Mouse (Mus musculus) megakaryocyte, embryonic 14.5 days (primary cell): ENCODE measurements around the gene Neo1.

Source experiments
- FLI1 ChIP-seq: IDR thresholded peaks from 2 replicates; pipeline ENCODE4 v1.6.1; 2012; ENCODE audit warnings: low read length, inconsistent platforms, mixed read lengths
- GATA1 ChIP-seq: IDR thresholded peaks from 3 replicates; pipeline ENCODE4 v1.6.1; 2012; ENCODE audit warnings: mixed read lengths, low read length, inconsistent platforms, borderline replicate concordance

DNA sequence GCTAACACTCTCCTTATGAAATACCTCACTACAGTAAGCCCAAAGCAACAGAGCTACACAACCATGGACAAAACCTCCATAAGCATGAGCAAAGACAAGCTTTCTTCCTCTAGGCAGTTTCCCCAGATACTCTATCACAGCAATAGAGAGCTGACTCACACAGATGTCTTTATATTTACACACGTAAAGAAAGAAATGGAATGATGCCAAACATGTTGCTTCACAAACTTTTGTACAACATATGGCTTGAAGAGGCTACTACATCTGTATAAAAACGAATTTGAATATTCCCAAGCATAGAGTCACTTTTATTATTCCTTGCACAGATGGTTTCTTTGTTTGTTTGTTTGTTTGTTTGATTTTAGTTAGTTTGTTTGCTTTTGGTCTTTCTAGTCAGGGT, 101.5 kb downstream of the Neo1 start:
- TF ChIP-seq GATA1 (no peak), FLI1 (no peak)
